Mouse (Mus musculus) liver, embryonic 14.5 days (tissue): ENCODE results near the gene Dhx29.

Source experiments
- CTCF ChIP-seq: IDR thresholded peaks from 2 replicates; pipeline ENCODE4 v1.5.1; 2016; ENCODE audit warnings: antibody characterized with exemption, low read depth, control low read depth
- EP300 ChIP-seq: IDR thresholded peaks from 2 replicates; pipeline ENCODE4 v1.6.1; 2016; ENCODE audit warnings: antibody characterized with exemption, low read depth

DNA sequence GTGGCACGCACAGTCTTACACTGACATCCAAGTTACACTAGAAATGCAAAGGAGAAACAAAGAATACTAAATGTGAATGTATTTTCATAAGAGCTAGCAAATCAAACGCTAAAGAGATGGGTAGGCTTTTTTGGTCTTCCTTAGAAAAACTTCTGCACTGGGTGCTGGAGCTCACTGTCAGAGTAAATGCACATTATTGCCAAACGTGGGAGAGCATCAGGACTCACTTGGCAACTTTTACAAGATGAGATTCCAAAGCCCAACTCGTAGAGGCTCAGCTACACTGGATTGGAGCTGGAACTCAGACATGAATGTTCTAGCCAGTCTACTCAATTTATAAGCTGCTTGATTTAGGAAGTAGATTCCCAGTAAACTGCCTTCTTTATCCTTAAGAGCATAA lies 16.8 kb upstream of the Dhx29 start:
- TF ChIP-seq CTCF (no peak), EP300 (no peak)
